Mouse (Mus musculus) heart, postnatal 0 days (tissue): ENCODE measurements around the gene Maml3.

ENCODE experiments used
- CTCF ChIP-seq: IDR thresholded peaks from 2 replicates; pipeline ENCODE4 v1.5.1; 2016; ENCODE audit warnings: antibody characterized with exemption, control low read depth, low read depth
- EP300 ChIP-seq: IDR thresholded peaks from 2 replicates; pipeline ENCODE4 v1.6.1; 2016; ENCODE audit warnings: antibody characterized with exemption, low read depth

GRCm38 (mm10) chr3:51916902-51917301 lies 188.0 kb downstream of the Maml3 start:
- TF ChIP-seq CTCF (no peak), EP300 (no peak)
